Mouse (Mus musculus) ovary, postnatal 14 days (tissue): ENCODE measurements around the gene Kcne2.

ENCODE experiments used
- DNase-seq: peaks from one replicate; pipeline ENCODE4 v3.0.0; 2022; ENCODE audit warnings: low spot score

Kcne2 gene

DNA sequence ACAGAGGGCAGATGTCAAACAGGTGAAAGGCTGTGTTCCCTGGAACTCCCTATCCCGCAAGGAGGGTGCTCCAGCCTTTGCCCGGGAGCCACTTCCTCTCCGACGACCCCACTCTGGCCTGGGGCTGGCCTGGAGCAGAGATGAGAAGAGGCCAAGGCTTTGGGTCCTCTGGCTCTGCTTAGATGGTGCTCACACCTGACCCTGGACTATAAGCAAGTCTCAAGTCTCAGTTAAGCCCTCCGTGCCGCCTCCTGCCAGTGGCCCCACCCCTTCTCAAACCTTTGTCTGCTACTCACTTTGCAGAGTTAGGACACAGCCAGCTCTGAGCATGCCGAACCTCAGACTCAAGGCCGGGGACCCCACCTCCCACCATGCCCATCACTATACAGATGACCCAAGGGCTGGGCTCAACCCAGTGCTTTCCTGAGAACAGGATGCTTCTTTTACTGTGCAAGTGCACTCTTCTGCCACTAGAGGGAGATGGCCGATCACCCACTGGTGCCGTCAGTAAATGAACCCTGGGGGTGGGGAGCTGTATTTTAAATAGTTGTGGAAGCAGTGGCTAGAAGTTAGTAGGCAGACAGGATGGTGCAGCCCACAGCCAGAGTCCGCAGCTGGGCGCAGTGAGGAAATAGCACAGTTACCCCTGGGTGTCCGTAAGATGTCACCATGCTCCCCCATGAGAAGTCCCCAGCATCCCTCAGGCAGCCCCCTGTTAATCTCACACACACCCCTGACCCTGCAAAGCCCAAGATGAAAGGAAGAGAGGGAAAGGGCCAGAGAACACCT is 22.0 kb downstream of the Kcne2 start:
- DNase-seq: peak; percentile 25

- DNase-seq: no peak
These were observed 24.0 kb downstream of the Kcne2 start for GRCm38 (mm10) chr16:92316049-92316738.

DNA sequence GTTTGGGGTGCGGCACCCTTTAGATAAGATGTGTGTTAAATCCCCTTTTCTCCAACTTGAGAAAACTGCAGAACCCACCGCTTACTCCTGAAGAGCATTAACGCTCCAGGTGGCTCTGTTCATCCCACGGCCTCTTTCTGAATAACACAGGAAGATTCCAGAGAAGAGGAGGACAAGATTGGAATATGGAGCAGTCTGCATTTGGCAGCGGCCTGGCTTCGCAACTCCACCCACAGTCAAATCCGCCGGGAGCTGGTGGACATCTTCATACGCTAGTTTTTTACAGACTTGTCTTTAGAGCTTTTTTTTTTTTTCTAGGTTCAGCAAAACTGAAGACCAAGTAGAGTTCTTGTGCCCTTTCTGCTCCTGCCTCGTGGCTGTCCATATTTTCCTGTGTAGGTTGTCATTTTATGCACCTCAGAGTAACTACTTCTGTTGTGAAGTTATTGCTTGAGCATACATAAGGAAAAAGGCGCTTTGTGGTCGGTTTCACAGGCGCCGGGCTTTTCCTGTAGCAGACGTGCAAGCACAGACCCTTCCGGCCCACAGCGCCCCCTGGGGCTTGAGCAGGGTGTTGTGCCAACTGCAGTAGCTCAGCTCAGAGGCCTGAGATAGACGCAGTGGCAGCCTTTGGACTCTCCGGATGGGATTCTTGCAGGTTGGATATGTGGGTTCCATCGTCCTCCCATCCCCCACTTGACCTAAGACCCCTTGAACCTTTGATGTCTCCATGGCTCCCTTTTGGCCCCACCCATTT is 27.3 kb downstream of the Kcne2 start:
- DNase-seq: no peak

DNA sequence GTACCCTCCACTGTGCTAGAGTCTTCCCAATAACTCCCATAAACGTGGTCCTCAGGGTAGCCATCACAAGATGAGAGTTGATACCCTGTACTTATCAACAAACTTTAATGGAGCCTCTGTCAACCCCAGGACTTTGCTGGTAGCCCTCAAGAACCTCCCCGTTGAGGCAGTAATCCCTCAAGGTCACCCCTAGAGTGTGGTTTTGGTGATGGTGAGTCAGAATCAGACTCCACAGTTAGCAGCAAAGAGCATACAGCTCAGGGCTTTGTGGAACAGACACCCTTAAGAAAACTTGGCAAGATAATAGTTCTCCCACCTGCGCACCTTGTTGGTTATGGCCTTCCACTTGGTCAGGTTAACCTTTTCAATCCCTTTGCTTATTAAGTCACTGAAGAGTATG is 28.2 kb downstream of the Kcne2 start:
- no peak for DNase-seq

DNA sequence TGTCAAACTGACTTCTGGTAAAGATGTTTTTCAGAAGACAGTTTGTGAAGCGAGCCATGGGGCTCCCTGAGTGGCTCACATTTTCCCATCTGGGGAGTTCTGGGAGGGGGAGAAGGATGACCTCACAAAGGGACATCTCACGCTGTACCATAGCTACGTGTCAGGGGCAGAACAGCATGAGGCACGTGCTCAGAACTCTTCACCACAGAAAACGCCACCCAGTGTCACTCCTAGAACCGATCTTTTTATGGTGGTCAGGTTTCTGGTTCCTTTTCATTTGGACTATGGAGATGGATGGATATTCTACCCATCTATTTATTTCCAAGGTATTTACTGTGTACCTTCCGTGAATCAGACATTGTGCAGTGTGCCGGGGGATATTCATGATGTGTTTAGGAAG is 29.2 kb downstream of the Kcne2 start, which contains the start of gene Fam243:
TSS of gene Fam243 (minus strand) at position 101 of the 400 bp plus-strand sequence.
- DNase-seq: no peak

DNA sequence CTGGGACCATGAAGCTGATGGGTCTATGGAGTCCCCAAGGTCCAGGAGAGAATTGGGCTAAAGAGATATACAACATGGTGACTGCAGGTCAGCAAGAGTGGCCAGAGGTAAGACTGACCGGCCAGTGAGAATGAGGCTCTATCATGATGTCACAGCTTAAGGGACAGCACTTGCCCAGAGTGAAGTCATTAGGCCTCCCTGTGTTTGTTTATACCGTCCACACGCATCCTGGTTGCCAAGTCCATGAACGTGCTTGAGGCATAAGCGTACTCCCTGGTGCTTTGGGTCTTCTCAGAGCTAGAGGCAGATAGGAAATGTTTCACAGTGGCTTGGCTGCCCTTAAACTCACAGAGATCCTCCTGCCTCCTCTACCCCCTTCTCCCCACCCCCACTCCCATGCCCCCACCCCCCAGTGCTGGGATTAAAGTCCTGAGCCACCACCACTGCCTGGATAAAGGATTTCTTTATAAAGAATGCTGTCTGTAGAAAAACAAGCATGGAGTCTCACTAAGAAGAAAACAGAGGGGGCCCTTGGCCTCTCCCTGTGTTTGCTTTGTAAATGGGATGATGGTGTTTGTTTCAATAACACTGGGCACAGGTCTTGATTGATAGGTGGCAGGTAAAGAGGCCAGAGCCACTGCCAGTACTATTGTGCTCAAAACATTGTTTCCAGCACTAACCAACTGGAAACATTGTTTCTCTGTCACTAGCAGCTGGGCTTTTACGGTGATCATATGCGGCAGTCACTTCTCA is 32.3 kb downstream of the Kcne2 start:
- no peak for DNase-seq

DNA sequence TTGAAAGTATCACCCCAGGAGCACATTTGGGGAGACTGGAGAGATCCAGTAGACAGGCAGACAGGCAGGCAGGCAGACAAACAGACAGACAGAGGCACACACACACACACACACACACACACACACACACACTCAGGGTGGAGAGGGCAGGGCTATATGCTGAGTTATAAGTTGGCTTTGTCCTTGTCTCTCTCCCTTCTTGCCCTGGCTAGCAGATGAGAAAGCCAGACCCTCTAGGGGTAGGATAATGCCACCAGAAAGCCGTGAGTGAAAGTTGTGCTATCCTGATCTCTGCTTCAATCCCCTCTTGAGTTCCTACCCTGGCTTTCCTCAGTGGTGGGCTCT is 32.8 kb downstream of the Kcne2 start:
- no peak for DNase-seq

DNA sequence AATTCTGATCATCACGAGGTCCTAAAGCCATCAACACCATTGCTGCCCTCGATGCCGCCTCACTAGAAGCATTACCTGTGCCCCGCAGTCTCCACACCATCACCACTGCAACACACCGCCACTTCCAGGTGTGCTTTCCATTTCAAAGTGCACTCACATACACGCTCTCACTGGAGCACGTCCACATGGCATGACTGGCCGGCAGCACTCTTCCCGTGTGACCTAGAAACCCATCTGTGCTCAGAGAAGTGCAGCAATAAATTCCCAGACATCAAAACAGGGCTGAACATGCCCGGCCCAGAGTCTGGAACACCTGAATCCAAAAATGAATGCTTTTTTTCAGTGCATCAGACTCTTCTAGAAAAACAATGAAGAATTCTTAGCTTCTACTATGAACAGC is 35.7 kb downstream of the Kcne2 start:
- DNase-seq: no peak

GRCm38 (mm10) chr16:92330966-92331365 is 38.8 kb downstream of the Kcne2 start:
- no peak for DNase-seq

- DNase-seq: no peak
These were observed 42.4 kb downstream of the Kcne2 start for GRCm38 (mm10) chr16:92334600-92334999.

- DNase-seq: peak; percentile 64
These were observed 44.1 kb downstream of the Kcne2 start for GRCm38 (mm10) chr16:92336280-92336679.

GRCm38 (mm10) chr16:92340612-92341511 is 48.7 kb downstream of the Kcne2 start:
- DNase-seq: peak; percentile 57

- DNase-seq: no peak
These were observed 53.0 kb downstream of the Kcne2 start for GRCm38 (mm10) chr16:92345177-92345576.

GRCm38 (mm10) chr16:92346297-92346916 is 54.2 kb downstream of the Kcne2 start:
- peak; percentile 16 for DNase-seq
